Mouse (Mus musculus) heart, embryonic 10.5 days (tissue): ENCODE results near the gene Ncf2. TPM values are rescaled to one million over a fixed set of nuclear protein-coding genes. Genes with fewer than 3 reads are reported as not detected.

Experiments used
- DNase-seq: peaks from one replicate; pipeline ENCODE4 v3.0.0-alpha.2; 2017; ENCODE audit warnings: low spot score
- H3K27ac ChIP-seq: fragments of 300-500 bp; sonication (generic); 2 replicates; pipeline ENCODE4 v1.5.1; 2016; ENCODE audit warnings: mild to moderate bottlenecking
- H3K27me3 ChIP-seq: fragments of 300-500 bp; sonication (generic); 2 replicates; pipeline ENCODE4 v1.6.1; 2016; ENCODE audit warnings: mild to moderate bottlenecking; ENCODE audit not compliant: poor library complexity, insufficient read depth, severe bottlenecking
- H3K36me3 ChIP-seq: fragments of 300-500 bp; sonication (generic); 2 replicates; pipeline ENCODE4 v1.6.1; 2016; ENCODE audit warnings: mild to moderate bottlenecking, moderate library complexity
- H3K4me1 ChIP-seq: fragments of 300-500 bp; sonication (generic); 2 replicates; pipeline ENCODE4 v1.6.1; 2016; ENCODE audit warnings: mild to moderate bottlenecking
- H3K4me3 ChIP-seq: fragments of 300-500 bp; sonication (generic); 2 replicates; pipeline ENCODE4 v1.5.1; 2016; ENCODE audit warnings: mild to moderate bottlenecking, moderate library complexity
- H3K9me3 ChIP-seq: fragments of 300-500 bp; sonication (generic); 2 replicates; pipeline ENCODE4 v1.6.1; 2016; ENCODE audit warnings: mild to moderate bottlenecking, moderate library complexity
- WGBS: fragments of 180-500 bp; shearing (Covaris S2); methylation state at CpG from one replicate; pipeline ENCODE4 v1.1.7; 2016; 5-methylcytosine and 5-hydroxymethylcytosine counted together
- polyA plus RNA-seq: library from polyadenylated mRNA; unstranded; fragments of >200 nt; fragmentation: Nextera tagmentation; extraction: Ambion mirVana; gene quantifications from 2 replicates; pipeline ENCODE4 v1.2.1, GENCODE M21; 2016

Ncf2 gene
- polyA plus RNA-seq, 1 experiment from 2014 or later: 3.5 TPM

GRCm38 (mm10) chr1:152807619-152808391 lies 7.8 kb downstream of the Ncf2 start:
- 73% methylated on average over 18 of the region's 18 CpGs for WGBS
- Histone ChIP-seq H3K36me3 (no peaks in the 10 kb centered on the region), H3K4me1 (peaks cover 20% of the 10 kb centered on the region), H3K4me3 (no peak overlapping the region), H3K27me3 (no peaks in the 10 kb centered on the region), H3K27ac (peak overlapping the region; percentile 39), H3K9me3 (no peaks in the 10 kb centered on the region)
- DNase-seq: no peak

DNA sequence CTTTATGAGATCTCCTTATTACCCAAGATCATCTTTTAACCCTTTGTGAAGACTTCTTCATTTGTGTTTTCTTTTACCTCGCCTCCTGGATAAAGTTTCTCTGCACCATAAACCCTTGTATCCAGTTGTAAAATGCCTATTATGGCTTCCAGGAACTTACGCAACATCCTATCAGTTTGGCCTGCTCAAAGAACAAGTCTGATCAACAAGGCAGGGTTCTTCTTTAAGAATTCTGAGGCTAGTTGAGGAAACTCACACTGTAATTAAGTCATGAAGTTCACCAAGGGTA lies 8.3 kb downstream of the Ncf2 start:
- DNase-seq: no peak
- H3K27ac ChIP-seq: peak overlapping the region; percentile 36; the same call in 1 of the 2 replicates
- peaks cover 20% of the 10 kb centered on the region for H3K4me1 ChIP-seq
- no peaks in the 10 kb centered on the region for H3K36me3 ChIP-seq
- no peaks in the 10 kb centered on the region for H3K27me3 ChIP-seq
- H3K9me3 ChIP-seq: no peaks in the 10 kb centered on the region
- 86% methylated on average over 2 of the region's 2 CpGs for WGBS
- no peak overlapping the region for H3K4me3 ChIP-seq

DNA sequence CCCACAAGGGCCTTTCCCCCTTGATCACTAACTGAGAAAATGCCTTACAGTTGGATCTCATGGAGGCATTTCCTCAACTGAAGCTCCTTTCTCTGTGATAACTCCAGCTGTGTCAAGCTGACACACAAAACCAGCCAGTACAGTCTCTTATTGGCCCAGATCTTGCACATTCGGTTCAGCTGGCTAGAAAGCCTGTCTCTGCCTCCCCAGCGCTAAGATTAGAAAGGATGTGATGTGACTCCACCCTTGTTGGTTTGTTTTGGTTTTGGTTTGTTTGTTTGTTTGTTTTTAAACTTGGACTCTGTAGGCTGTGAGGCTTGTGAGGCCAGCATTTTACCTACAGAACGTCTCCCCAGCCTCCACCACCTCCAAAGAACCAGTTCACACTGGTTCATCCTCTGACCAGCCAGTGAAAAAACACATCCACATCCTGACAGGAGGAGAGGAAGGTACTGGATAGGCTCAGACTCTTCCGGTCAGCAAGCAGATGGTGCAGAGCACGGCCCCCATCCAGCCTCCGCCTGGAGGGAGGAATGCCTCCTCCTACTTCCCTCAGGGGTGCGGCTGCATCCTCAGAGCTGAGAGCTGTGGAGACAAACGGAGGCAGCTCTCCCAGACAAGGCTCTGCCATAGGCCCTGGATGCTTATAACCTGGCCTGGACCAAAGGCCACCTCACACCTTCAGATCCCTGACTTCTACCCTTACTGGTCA lies 9.7 kb downstream of the Ncf2 start:
- H3K27ac ChIP-seq: peak overlapping the region; percentile 79
- no peaks in the 10 kb centered on the region for H3K27me3 ChIP-seq

DNA sequence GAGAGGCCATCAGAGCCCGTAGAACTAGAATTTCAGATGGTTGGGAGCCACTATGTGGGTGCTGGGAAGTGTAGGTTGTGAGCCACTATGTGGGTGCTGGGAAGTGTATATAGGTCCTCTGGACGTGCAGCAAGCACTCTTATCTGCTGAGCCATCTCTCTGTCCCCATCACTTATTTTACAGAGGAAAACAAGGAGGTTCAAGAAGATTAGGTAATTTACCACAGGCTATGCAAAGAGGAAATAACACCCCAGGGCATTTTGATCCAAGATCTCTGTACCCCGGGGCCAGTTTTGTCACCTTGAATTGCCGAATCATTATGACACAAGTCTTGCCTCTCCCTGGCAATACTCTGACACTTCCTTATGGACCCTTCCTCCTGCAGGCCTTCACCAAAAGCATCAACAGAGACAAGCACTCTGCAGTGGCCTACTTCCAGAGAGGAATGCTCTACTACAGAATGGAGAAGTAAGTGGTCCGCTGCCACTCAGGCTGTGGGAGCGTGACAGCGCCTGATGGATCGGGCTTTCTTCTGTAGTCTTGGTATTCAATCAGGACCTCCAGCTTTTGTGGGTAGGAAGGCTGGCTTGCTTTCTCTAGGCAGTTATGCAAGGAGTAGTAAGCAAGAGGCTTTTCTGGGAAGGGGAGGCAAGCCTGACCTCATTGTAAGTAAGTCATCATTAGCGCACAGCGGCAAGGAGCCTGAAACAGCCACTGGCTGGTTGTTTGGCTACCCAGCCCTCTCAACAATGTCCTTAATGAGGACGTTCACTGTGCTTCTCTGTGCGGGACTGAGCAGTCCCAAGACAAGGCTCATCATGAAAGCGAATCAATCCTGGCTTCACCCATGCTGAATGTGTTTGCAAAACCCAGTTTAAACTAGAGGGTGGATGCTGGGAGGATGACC lies 10.8 kb downstream of the Ncf2 start:
- no peak overlapping the region for H3K4me3 ChIP-seq
- H3K4me1 ChIP-seq: peaks cover 31% of the 10 kb centered on the region
- H3K9me3 ChIP-seq: no peaks in the 10 kb centered on the region
- H3K36me3 ChIP-seq: no peaks in the 10 kb centered on the region
- H3K27me3 ChIP-seq: no peaks in the 10 kb centered on the region
- H3K27ac ChIP-seq: peak overlapping the region; percentile 52; the same call in 1 of the 2 replicates
- no peak for DNase-seq
- 76% methylated on average over 13 of the region's 13 CpGs for WGBS

More for the DNA sequence above, 9.7 kb downstream of the Ncf2 start:
- WGBS: 26% methylated on average over 8 of the region's 8 CpGs
- no peaks in the 10 kb centered on the region for H3K9me3 ChIP-seq
- peak; percentile 86 for DNase-seq
- no peaks in the 10 kb centered on the region for H3K36me3 ChIP-seq
- H3K4me1 ChIP-seq: peaks cover 20% of the 10 kb centered on the region
- H3K4me3 ChIP-seq: no peak overlapping the region

DNA sequence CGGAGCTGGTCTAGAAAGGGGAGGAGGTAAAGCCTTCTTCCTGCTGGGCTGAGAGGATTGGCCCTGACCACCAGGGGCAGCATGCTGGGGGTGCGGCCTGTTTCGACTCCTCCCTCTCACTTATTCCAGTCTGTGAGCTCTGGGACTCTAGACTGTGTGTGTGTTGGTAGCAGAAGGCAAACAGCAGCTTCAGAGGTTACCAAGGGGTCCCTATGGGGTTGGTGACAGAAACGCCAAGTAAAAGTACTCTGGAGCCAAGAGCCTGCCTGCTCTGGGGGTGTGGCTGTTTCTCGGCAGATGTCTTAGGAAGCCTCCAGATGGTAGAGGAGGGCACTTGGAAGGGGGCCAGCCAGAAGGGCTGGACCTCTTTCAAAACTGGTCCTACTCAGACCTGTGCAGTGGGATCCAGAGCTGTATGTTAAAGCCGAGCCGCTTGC lies 15.3 kb downstream of the Ncf2 start:
- WGBS: 35% methylated on average over 7 of the region's 7 CpGs
- Histone ChIP-seq H3K4me1 (peaks cover 46% of the 10 kb centered on the region), H3K9me3 (no peaks in the 10 kb centered on the region), H3K4me3 (no peak overlapping the region), H3K36me3 (no peaks in the 10 kb centered on the region), H3K27me3 (no peaks in the 10 kb centered on the region), H3K27ac (peak overlapping the region; percentile 78)
- peak; percentile 82 for DNase-seq

DNA sequence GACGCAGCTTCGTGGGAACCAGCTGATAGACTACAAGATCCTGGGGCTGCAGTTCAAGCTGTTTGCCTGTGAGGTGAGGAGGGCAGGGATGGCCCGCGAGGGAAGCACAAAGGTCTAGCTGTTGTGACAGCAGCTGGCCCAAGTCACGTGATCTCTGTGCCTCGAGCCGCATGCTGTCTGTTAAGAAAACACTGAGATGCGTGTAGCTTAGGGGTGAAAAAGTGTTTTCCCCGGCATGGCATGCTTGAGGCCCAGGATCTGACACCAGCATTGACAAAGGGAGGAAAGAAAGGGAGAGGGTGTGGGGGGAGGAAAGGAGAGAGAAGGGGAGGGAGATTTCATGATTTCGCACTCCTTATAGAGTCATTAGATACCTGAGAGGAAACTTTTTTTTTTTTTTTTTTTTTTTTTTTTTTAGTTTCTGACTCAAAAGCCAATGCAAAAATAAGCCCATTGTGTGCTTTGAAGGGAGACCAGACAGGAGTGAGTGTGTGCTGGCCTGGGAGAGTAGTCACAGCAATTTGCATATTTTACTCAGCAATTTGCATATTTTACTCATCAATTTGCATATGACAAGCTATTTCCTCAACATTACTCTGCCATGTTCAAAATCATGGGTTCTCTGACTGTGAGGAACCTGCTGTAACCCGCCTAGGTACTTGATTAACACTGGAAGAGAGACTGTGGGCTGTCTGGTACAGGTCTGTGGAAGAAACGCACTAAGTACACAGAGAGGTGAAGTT lies 17.2 kb downstream of the Ncf2 start:
- 26% methylated on average over 12 of the region's 12 CpGs for WGBS
- Histone ChIP-seq H3K36me3 (no peaks in the 10 kb centered on the region), H3K4me3 (no peak overlapping the region), H3K9me3 (no peaks in the 10 kb centered on the region), H3K27ac (peak overlapping the region; percentile 85), H3K4me1 (peaks cover 43% of the 10 kb centered on the region), H3K27me3 (no peaks in the 10 kb centered on the region)
- no peak for DNase-seq

- WGBS: 18% methylated on average over 10 of the region's 10 CpGs
- Histone ChIP-seq H3K27me3 (no peaks in the 10 kb centered on the region), H3K27ac (peak overlapping the region; percentile 85), H3K9me3 (0 out of 2 replicates have a peak, but pooled peaks cover 3% of the 10 kb centered on the region), H3K36me3 (no peaks in the 10 kb centered on the region), H3K4me1 (peaks cover 41% of the 10 kb centered on the region), H3K4me3 (no peak overlapping the region)
- no peak for DNase-seq
Measured at GRCm38 (mm10) chr1:152817794-152818193, 17.8 kb downstream of the Ncf2 start.

- Histone ChIP-seq H3K36me3 (no peaks in the 10 kb centered on the region), H3K4me3 (no peak overlapping the region), H3K27me3 (no peaks in the 10 kb centered on the region), H3K4me1 (peaks cover 41% of the 10 kb centered on the region), H3K9me3 (0 out of 2 replicates have a peak, but pooled peaks cover 3% of the 10 kb centered on the region), H3K27ac (no peak overlapping the region)
- DNase-seq: no peak
- WGBS: 75% methylated on average over 6 of the region's 6 CpGs
Measured at GRCm38 (mm10) chr1:152819558-152819957, 19.6 kb downstream of the Ncf2 start.

- Histone ChIP-seq H3K27me3 (no peaks in the 10 kb centered on the region), H3K9me3 (0 out of 2 replicates have a peak, but pooled peaks cover 3% of the 10 kb centered on the region), H3K4me1 (peaks cover 27% of the 10 kb centered on the region), H3K36me3 (no peaks in the 10 kb centered on the region), H3K27ac (no peak overlapping the region), H3K4me3 (no peak overlapping the region)
- 67% methylated on average over 7 of the region's 7 CpGs for WGBS
- DNase-seq: no peak
Measured at GRCm38 (mm10) chr1:152820911-152821695, 21.1 kb downstream of the Ncf2 start.

DNA sequence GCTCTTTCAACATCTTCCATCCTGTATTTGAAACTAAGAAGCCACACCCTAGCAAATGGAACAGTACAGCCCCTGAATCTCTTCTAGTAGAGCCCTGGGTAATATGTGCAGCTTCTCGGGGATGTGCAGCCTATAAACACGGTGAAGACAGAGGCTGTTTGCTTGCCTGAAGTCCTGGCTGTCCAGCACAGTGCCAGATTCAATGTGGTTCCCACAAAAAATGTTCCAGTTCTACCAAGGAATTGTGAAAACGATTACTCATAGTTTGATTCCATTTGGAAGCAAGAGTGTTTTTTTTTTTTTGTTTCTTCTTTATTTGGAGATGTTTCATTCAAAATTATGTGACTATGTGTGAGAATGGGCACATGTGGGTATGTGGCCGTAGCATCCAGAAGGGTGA lies 21.8 kb downstream of the Ncf2 start:
- DNase-seq: no peak
- Histone ChIP-seq H3K27ac (no peak overlapping the region), H3K4me1 (peaks cover 21% of the 10 kb centered on the region), H3K36me3 (no peaks in the 10 kb centered on the region), H3K27me3 (no peaks in the 10 kb centered on the region), H3K4me3 (no peak overlapping the region), H3K9me3 (0 out of 2 replicates have a peak, but pooled peaks cover 3% of the 10 kb centered on the region)
- 81% methylated on average over 4 of the region's 4 CpGs for WGBS

GRCm38 (mm10) chr1:152824206-152824605 lies 24.2 kb downstream of the Ncf2 start:
- 73% methylated on average over 9 of the region's 9 CpGs for WGBS
- H3K27ac ChIP-seq: no peak overlapping the region
- H3K4me1 ChIP-seq: peaks cover 9% of the 10 kb centered on the region
- H3K36me3 ChIP-seq: no peaks in the 10 kb centered on the region
- H3K27me3 ChIP-seq: no peaks in the 10 kb centered on the region
- no peak overlapping the region for H3K4me3 ChIP-seq
- peak; percentile 70 for DNase-seq
- 0 out of 2 replicates have a peak, but pooled peaks cover 3% of the 10 kb centered on the region for H3K9me3 ChIP-seq
